Mouse (Mus musculus): ENCODE measurements at regions not wholly inside any gene's neighbourhood (a gene's known extent, or its start where the extent isn't known, plus 50 kb on each side); places are given as distances from the start of the nearest gene placed in this dataset.

GRCm38 (mm10) chr8:49845575-49845974 lies 1001.8 kb upstream of the Tenm3 start:
- no peak for DNase-seq (ENCODE audit: extremely low spot score in 1 of 2, low spot score in 1 of 2)

GRCm38 (mm10) chr8:49831970-49832369 lies 988.2 kb upstream of the Tenm3 start:
- no peak for DNase-seq (ENCODE audit: extremely low spot score in 1 of 2, low spot score in 1 of 2)

DNA sequence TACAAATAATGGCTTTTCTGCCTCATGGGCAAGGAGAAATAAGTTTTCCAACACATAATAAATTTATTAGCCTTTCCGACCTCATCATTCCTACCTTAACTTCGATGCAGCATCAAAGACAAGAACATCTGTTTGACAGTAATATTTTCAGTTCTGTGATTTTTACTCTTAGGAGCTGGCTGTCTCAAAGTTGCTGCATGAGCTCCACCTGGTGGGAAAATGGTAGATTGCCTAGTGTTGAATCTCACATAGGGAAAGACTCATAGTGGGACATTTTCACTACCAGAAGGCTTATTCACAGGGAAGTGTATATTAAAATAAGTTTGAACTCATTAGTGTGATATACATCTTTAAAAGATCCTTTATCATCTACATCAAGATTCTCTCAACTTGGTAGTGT lies 985.6 kb upstream of the Tenm3 start:
- DNase-seq (ENCODE audit: extremely low spot score in 1 of 2, low spot score in 1 of 2): peak; percentile 54 to 89

GRCm38 (mm10) chr8:49826231-49826630 lies 982.5 kb upstream of the Tenm3 start:
- DNase-seq (ENCODE audit: extremely low spot score in 1 of 2, low spot score in 1 of 2): no peak

DNA sequence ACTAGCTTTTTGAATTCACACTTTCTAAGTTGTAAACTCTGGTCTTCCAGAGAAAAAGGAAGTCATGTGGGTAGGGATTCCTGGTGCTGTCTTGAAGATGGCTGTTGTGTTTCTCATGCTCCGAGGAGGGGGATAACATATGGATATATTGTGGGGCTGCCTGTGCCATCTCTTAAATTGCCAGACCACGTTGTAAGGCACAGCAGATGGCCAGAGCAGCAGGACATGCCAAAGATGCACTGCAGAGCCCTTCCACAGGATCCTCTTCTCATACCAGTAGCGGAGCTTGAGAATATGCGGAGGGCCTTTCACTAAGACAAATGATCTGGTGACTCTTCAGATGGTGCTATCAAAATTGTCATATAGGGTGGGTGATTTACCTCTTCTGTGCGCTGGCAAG lies 981.2 kb upstream of the Tenm3 start:
- DNase-seq (ENCODE audit: extremely low spot score in 1 of 2, low spot score in 1 of 2): no peak

DNA sequence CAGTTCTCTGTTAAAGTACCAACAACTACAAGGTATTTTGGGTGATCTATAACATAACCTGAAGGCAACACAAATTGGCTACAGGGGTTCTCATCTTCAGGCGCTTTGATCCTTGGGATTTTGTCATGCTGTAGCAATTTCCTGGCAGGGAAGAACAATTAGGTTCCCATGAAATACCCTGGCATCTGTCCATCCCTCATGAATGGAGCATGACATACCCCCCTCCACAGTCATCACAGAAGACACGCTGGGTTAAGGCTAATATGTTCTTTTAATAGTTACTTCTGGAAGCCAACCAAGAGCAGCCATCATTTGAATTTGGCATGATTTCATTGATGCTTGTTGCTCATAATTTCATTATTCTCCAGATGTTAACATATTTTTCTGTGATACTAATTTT lies 979.0 kb upstream of the Tenm3 start:
- no peak for DNase-seq (ENCODE audit: extremely low spot score in 1 of 2, low spot score in 1 of 2)

DNA sequence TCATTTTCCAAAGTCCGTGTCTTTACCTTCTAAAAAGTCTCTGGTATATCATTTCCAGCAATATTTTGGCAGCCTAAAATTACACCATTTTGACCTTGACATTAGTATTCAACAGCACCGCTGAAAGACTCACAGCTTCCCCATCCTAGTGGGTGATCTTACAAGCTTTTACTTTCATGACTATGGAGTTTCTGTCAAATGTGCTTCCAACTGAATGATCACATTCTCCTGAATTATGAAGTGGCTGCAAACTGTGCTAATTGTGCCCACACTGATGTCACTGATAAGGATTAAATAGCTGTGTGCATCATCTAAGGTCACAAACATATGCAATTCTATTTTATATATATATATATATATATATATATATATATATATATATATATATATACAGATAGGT lies 955.5 kb upstream of the Tenm3 start:
- DNase-seq (ENCODE audit: extremely low spot score in 1 of 2, low spot score in 1 of 2): no peak

DNA sequence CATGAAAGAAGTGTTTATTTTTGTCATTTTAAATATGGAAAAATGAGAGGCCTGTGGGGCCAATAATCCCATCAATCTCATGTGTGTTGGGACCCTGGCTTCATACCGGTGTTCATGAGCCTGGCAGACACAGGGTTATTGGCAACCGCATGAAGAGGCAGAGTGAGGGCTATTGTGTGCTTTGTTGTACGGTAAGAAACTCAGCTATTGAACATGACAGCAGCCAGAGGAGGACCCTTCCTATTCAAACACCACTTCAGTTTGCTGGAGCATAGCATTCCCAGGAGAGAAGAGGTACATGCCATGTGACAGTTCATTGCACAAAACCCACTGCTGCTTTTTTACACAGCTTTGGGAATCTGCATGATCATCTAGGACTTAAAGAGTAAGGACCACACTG lies 953.0 kb upstream of the Tenm3 start:
- no peak for DNase-seq (ENCODE audit: extremely low spot score in 1 of 2, low spot score in 1 of 2)

DNA sequence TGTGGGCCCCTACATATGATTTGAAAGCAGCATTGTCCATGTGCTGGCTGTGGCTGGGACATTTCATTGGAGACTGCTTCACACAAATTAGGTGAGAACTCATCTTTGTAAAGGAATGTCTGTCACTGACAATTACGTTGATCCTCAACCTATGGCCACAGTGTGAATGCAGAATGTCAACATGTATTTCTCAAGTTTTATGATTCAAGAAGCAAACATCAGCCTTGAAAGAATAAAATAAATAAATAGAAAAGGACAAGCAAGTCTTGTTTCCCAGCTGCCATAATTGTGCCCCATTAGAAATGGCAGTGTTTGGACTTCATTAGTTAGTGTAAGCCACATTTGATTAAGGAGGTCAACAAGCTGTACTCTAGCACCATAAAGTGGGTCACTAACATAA lies 950.7 kb upstream of the Tenm3 start:
- DNase-seq (ENCODE audit: extremely low spot score in 1 of 2, low spot score in 1 of 2): no peak

GRCm38 (mm10) chr8:49769829-49770228 lies 926.1 kb upstream of the Tenm3 start:
- no peak for DNase-seq (ENCODE audit: extremely low spot score in 1 of 2, low spot score in 1 of 2)

- peak in 1 of 2 experiments; percentile 9 for DNase-seq (ENCODE audit: extremely low spot score in 1 of 2, low spot score in 1 of 2)
Observed at GRCm38 (mm10) chr8:49738043-49738442, 894.3 kb upstream of the Tenm3 start.

- DNase-seq (ENCODE audit: extremely low spot score in 1 of 2, low spot score in 1 of 2): no peak
Observed at GRCm38 (mm10) chr8:49729156-49729555, 885.4 kb upstream of the Tenm3 start.

GRCm38 (mm10) chr8:49712371-49712770 lies 868.6 kb upstream of the Tenm3 start:
- no peak for DNase-seq (ENCODE audit: extremely low spot score in 1 of 2, low spot score in 1 of 2)

DNA sequence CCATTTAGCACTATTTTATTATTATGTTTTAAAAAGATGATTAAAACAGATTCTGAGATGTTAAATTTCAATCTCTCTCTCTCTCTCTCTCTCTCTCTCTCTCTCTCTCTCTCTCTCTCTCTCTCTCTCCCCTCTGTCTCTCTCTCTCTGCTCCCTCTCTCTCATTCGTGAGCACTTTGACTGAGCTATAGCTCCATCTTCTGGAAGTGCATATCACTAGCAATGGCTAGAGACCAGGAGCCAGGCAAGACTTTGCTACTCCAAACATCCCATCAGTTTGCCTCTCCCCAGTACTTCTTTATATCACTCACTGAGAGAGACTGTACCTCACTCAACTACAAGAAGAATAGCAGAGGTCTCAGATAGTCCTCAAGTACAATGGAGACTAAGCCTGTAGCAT lies 865.0 kb upstream of the Tenm3 start:
- DNase-seq (ENCODE audit: extremely low spot score in 1 of 2, low spot score in 1 of 2): peak in 1 of 2 experiments; percentile 54

DNA sequence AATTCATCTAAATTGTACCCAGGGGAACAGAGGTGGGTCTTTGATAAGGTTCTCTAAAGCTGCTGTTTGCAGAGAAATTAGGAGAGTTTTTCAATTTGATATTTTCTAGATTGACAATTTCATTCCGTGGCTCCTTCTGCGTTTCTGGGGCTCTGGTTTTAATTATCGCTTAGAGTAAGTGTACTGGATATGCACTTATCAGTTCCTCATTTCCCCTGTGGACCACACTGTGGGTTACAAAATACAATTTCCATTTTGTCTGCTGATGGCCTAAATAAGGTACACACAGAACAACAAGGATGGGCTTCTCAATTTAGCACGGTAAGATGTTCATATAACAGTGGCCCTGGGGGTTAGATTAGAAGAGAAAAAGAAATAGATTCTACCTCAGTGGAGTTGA lies 855.3 kb upstream of the Tenm3 start:
- DNase-seq (ENCODE audit: extremely low spot score in 1 of 2, low spot score in 1 of 2): no peak

DNA sequence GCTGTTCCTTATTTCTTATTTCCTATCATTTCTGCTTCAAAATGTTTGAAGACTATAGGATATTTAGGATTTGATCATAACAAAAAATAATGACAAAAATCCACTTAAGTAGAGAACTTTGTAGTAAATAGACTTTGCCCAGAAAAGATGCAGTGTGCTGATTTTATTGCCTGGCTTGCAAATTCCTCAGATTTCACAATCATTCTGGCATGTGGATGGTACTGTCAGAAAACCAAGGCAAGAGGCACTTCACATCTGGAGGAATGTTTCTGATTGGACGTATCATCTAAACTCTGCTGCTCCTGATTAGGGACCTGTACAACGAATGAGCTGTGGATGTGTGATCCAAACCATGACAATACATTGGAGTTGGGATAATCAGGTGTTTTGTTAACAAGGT lies 853.0 kb upstream of the Tenm3 start:
- DNase-seq (ENCODE audit: extremely low spot score in 1 of 2, low spot score in 1 of 2): no peak
